Mouse (Mus musculus): ENCODE results near the gene Sgca.
A peak's percentile ranks its signal among the peaks of the same experiment; 100 is the strongest.

The Sgca gene

GRCm38 (mm10) chr11:95001584-95002347 is 25.6 kb upstream of the Sgca start:
- DNase-seq = no peak

- DNase-seq = peak; percentile 66
Measured at GRCm38 (mm10) chr11:95001058-95001457, 24.9 kb upstream of the Sgca start.

- DNase-seq = no peak
Measured at GRCm38 (mm10) chr11:95000548-95000947, 24.4 kb upstream of the Sgca start.

GRCm38 (mm10) chr11:95000128-95000527 is 24.0 kb upstream of the Sgca start:
- no peak for DNase-seq

GRCm38 (mm10) chr11:94998041-94998531 is 22.0 kb upstream of the Sgca start:
- peak; percentile 80 for DNase-seq

GRCm38 (mm10) chr11:94997596-94997995 is 21.5 kb upstream of the Sgca start:
- no peak for DNase-seq

GRCm38 (mm10) chr11:94996984-94997383 is 20.9 kb upstream of the Sgca start:
- no peak for DNase-seq

- no peak for DNase-seq
Measured at GRCm38 (mm10) chr11:94996101-94996500, 20.0 kb upstream of the Sgca start.

GRCm38 (mm10) chr11:94994947-94995772 is 19.0 kb upstream of the Sgca start:
- DNase-seq = no peak

- no peak for DNase-seq
Measured at GRCm38 (mm10) chr11:94994208-94994814, 18.2 kb upstream of the Sgca start.

GRCm38 (mm10) chr11:94992754-94993606 is 16.9 kb upstream of the Sgca start:
- DNase-seq = peak; percentile 70

GRCm38 (mm10) chr11:94992480-94992753 is 16.3 kb upstream of the Sgca start:
- DNase-seq = no peak

GRCm38 (mm10) chr11:94991641-94992479 is 15.7 kb upstream of the Sgca start:
- DNase-seq = no peak

GRCm38 (mm10) chr11:94990749-94991577 is 14.8 kb upstream of the Sgca start, which contains the start of gene Ppp1r9b:
Gene Ppp1r9b (plus strand): TSS chr11:94991035.
- DNase-seq = peak; percentile 94

GRCm38 (mm10) chr11:94990102-94990748 is 14.1 kb upstream of the Sgca start:
- no peak for DNase-seq

- DNase-seq = peak; percentile 89
Measured at GRCm38 (mm10) chr11:94989562-94990017, 13.5 kb upstream of the Sgca start.

- no peak for DNase-seq
Measured at GRCm38 (mm10) chr11:94988780-94989561, 12.8 kb upstream of the Sgca start.

- DNase-seq = no peak
Measured at GRCm38 (mm10) chr11:94987851-94988250, 11.7 kb upstream of the Sgca start.

GRCm38 (mm10) chr11:94987341-94987740 is 11.2 kb upstream of the Sgca start:
- DNase-seq = no peak
